Mouse (Mus musculus) left cerebral cortex, postnatal 25 days (tissue): Measurements from ENCODE around the gene 1700113H08Rik. TPM values are rescaled to one million over a fixed set of nuclear protein-coding genes. Genes with fewer than 3 reads are reported as not detected.
A peak's percentile ranks its signal among the peaks of the same experiment; 100 is the strongest.

Experiments
- DNase-seq, 2 experiments: peaks; one replicate each; pipeline ENCODE4 v3.0.0; 2022; ENCODE audit warnings: low spot score in 2 of 2, mixed read lengths in 1 of 2
- intact Hi-C: fragments of 180-260 bp; cut with DNase I; formaldehyde crosslinking; loops from one replicate; pipeline ENCODE4 v1.15.1; 2025
- total RNA-seq, 2 experiments: library from RNA; stranded (reverse); gene quantifications; 2 replicates each; pipeline ENCODE4 v1.2.3; 2021

Gene 1700113H08Rik
- total RNA-seq, result not detected

DNA sequence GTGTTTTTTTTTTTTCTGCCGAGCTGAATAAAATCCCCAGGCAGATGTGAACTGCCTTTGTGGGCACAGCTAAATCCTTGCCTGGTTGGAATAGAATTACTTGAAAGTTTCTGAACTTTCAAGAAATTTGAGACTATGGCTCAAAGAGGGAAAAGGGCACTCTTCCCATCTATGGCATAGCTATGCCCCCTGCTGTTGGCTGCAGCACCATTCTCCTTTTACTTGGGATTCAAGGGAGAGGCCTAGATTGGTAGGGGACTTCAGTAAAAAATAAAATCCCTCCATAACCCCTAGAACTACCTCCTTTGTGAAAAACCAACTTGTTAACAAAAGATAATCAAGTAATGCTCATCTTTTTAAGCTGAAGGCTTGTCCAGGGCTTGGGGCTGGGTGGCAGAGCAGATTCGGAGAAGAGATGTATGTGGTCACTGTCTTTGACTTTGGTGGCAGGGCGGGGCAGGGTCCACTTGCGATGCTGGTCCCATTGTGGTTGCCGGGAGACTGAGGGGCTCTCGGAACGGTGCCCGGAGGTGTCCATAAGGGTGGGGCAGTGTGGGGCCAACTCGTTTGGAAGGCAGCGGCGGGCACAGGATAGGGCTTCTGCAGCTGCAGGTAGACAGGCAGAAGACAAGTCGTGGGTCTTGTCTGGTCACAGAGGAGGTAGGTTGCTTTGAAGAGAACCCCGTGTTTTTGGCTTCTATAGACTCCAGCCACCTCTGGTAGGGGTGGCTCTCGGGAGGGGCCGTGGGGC lies at the start of gene 1700113H08Rik:
TSS of gene 1700113H08Rik (plus strand) at position 546 of the 751 bp plus-strand sequence.
- intact Hi-C loops, result no loop called here
- DNase-seq, result peak in 1 of 2 experiments; percentile 30

DNA sequence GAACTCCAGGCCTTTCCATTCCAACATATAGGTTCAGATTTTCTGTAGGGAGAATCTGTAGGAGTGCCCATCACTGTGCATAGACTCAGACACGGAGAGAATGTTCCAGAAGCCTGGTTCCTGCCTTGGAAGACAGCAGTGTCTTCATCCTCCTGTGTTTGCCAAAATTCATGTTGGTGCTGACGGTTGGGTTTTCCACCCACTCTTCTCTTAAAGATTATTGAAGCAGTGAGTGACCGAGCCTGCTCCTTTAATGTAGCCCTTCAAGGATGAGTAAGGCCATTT lies 49.7 kb upstream of the 1700113H08Rik start:
- no peak for DNase-seq
- intact Hi-C loops, result no loop called here

DNA sequence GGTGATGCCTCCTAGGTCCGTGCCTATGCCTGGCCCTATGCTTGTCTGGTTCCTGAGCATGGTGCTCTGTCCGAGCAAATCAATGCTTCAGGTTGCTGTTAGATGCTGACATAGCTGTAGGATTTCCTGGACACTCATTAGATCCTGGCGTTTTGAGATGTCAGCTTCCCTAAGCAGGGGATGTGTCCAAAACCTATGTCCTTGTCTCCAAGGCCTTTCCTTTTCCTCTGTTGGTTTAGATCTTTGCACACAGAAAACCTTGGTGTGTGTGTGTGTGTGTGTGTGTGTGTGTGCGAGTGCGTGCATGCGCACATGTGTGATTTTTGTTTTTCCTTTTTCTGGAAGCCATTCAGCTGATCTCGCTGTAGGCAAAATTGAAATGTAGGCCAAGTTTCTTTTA lies 45.8 kb upstream of the 1700113H08Rik start:
- intact Hi-C loops, result no loop called here
- DNase-seq, result no peak

DNA sequence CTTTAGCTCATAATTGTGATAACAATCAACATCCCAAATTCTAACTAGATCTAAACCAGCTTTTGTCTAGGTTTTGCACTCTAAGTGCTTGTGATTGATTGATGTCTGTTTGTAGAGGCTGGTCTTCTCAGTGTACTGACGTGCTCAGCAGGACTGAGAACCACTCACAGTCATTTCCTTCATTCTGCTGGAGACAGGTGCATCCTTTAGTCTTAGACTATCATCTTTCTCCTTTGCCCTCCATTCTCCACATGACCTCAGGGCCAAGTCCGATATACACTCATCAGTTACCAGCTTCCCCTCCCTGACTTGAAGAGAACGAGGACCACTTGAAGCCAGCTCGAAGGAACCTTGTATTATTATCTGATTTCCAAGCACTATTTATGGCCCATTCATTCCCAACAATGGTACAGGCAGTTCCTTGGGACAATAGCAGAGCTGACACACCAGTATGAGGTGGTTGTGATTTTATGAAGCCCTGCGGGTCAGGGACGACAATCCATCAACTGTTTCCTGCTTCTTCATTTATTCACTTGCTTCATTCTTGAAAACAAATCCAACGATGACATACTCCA lies 43.4 kb upstream of the 1700113H08Rik start:
- DNase-seq, result no peak
- intact Hi-C loops, result no loop called here

DNA sequence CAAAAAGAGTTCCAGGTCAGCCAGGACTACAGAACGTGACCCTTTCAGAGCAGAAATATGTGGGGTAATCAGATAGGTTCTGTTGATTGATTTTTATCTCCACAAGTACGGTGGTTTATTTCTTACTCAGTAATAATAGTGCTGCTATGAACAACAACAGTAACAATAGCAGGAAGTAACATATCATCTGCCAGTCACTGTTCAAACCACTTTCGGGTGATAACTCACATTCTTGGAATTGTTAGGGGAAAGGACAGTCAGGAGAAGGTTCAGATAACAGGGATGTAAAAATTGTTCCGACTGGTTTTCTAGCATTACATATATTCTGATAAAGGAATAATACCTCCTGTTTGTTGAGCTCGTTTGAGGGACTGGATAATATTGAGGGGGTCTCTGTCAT lies 42.4 kb upstream of the 1700113H08Rik start:
- intact Hi-C loops, result no loop called here
- DNase-seq, result no peak

DNA sequence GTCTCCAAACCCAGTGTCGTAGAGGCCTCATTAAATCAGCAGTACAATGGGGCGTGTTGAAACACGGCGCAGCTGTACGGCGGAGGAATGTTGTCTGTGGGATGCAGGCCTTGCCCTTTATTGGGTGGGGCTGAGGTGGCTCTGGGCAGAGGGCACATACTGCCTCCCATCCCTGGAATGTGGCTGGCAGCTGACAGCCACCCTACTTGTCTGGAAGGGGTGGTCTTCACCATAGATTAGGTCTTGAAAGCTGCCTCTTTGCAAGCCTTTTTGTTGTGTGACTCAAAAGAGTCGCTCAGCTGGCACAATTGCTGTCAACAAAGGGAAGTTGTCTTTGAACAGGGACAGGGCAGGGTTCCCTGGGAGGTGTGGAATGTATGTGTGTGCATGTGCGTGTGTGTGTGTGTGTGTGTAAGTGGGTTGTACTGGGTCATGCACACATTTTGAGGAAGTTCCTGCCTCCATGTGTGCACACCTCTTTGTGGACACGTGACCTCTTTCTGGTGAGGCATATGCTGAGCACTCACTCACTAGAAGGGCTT lies 41.6 kb upstream of the 1700113H08Rik start:
- intact Hi-C loops, result no loop called here
- DNase-seq, result no peak

DNA sequence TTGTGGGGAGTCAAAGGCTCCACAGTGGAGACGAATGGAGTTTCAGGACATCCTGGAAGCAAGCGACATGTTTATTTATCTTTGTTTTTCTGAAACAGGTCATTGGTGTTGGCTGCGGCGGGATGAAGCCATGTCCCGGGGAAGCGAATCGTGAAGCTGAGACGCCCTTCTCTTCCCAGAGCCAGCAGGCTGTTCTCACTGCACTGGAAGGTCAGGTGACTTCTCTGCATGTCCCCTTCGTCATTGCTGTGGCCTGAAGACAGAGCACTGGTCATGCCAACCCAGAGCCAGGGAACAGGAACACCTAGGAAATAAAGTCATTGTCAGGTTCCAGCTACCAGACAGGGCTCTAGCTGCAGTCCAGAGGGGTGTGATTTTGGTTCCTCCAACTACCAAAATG lies 39.0 kb upstream of the 1700113H08Rik start:
- DNase-seq, result no peak
- intact Hi-C loops, result no loop called here

DNA sequence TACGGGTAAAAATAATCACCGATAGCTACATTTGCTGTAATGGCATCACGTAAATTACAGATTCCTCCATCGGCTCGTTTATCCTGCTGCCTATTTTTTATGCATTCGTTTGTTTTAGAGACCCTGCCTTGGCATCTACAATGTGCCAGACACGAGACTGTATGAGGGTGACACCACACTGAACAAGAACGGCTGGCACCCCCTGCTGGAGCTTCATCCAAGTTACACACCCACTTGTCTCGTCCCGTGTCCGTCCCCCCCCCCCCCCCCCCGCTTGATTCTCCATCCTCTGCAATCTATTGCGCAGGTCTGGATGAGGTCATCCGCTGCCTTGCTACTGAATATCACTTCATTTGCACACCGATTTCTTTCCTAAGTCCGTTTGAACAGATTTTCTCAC lies 37.1 kb upstream of the 1700113H08Rik start:
- intact Hi-C loops, result loop anchor here (1.0 kb wide), 1 partner anchor 48 kb away; no protein-coding TSS in a partner anchor

DNA sequence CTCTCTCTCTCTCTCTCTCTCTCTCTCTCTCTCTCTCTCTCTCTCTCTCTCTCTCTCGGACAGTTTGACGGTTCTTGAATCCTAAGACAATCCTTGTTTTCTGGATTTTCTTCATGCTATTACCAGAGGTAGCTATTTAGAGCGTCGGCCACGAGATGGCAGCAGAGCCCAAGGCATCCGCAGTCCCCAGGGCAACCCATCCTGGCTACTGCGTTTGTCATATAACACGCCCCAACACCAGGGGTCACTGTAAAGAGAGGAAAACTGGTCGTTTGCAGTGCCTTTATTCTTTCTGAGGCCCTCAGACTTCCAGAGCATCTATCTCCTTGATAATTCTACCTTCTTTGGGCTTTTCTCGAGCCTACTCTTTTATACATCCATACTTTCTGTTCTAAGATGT lies 33.0 kb upstream of the 1700113H08Rik start:
- peak; percentile 71 to 88 for DNase-seq
- intact Hi-C loops, result loop anchor here (1.0 to 5.0 kb wide), 4 partner anchors 67 to 1302 kb away; no protein-coding TSS in a partner anchor

More for the DNA sequence above, 37.1 kb upstream of the 1700113H08Rik start:
- DNase-seq, result peak; percentile 52 to 60

DNA sequence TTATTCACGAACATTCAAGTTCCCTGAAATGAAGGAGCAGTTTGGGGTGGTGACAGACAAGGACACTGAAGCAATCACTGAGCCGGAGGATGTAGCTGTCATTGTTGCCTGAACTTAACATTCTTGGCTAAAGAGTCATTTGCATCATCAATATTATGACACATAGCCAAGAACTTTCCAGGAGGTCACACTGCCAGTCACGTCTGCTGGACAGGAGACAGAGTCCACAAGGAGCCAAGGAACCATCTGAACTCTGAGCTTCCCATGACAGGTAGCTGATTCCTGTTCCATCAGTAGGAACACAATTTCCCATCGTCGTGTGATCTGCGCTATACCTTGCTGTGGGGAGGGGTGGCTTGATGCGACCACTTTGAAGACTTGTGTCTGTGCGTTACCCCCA lies 25.1 kb upstream of the 1700113H08Rik start:
- DNase-seq, result no peak
- intact Hi-C loops, result no loop called here

DNA sequence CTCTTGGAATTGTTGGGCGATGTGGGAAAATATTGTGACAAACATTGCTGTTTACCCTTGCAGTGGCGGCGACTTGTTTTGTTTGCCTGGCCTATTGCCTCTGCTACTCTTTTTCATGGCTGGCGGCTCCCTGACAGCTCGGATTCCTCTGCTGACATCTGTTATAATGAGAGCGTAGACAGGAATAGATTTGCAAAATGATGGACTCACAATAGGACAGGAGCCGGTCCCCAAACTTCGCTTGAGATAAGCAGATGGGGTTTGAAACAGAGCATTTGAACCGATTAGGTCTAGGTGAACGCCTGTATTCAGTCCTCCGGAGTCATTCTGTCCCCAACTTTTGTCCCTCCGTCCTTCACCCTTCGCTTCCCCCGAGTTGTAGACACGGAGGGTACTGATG lies 22.0 kb upstream of the 1700113H08Rik start:
- intact Hi-C loops, result no loop called here
- no peak for DNase-seq

DNA sequence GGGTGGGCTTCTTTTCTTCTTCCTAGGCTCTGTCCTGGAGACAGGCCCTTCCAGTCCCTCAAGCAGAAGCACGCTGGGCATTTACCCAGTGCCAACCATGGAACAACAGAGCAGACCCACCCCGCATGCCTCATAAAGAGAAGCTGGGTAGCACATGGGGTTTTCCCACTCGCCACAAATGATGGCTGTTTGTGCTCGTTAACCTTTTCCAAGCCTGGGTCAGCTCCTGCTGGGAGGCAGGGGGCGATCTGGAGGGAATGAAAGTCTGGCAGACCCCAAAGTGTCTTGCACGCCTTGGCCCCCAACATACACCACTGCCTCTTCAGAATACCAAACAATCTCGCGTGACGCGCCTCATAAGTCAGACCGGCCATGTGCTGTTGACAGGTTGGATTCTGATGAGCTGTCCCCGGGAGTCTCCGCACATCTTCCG lies 21.6 kb upstream of the 1700113H08Rik start:
- intact Hi-C loops, result no loop called here
- no peak for DNase-seq

DNA sequence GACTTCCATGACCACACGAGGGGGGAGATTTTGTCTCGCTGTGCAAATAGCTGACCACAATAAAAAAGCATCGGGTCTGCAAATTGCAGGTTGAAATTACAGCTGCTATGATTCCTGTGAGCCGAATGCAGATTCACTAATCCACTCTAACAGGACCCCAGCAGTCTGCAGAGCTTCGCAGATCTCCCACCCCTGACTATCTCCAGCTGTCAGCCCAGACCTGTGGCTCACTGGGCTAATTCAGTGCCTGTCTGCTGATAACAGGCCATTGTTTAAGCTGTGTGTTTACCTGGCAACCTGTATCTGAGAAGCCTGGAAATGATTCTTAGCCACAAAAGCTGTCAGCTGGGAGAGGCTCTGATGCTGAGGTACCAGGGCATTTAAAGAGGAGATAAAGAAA lies 20.8 kb upstream of the 1700113H08Rik start:
- no peak for DNase-seq
- intact Hi-C loops, result no loop called here

DNA sequence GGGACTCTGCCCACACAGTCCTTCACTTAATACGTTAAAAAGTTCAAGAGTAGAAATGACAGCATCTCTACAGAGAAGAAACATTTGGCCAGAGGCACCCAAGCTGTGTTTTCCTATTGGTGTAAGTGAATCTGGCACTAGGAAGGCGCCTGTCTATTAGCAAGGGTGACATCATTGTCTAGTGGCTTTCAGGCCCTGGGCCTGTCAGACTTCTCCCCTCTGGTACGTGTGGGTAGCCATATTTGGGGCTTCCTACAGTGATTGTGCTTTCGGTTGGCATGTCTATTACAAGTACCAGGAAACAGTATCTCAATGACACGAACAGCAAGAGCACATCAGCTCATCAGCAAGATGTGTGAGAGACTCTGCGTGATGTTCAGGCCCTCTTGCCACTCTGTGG lies 18.5 kb upstream of the 1700113H08Rik start:
- DNase-seq, result no peak
- intact Hi-C loops, result no loop called here

DNA sequence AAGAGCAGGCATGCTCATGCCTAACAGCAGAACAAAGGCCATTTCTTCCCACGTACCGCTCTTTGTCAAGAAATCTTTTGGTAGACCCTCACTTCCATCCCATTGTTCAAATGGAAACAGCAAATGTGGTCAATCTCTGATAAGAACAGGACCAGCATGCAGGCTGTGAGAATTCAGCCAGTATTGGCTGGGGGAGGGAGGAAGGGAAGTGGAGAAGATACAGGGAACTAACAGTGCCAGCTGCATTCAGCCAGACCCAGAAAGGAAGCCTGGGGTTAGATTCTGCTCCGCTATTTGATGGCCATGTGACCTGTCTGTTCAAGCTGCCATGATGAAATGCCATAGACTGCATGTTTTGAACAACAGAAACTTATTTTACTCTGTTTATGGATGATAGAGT lies 18.0 kb upstream of the 1700113H08Rik start:
- DNase-seq, result no peak
- intact Hi-C loops, result no loop called here

DNA sequence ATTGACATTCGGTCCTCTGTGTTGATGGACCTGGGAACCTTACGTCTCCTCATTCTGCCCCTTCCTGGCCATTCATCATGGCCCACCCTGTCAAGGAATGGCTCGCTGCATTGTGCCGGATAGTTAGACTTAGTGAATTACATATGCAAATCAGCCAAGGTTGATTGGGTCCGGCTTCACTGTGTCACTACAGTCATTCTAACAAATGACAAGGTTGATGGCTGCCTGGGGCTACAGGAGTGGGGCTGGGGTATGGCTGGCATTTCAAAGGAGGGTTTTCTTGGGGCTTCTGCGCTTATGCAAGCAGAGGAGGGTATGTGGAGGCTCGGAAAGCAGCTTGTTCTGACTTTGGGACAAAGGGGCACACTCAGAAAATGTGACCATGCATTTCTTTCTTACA lies 16.6 kb upstream of the 1700113H08Rik start:
- intact Hi-C loops, result no loop called here
- no peak for DNase-seq

DNA sequence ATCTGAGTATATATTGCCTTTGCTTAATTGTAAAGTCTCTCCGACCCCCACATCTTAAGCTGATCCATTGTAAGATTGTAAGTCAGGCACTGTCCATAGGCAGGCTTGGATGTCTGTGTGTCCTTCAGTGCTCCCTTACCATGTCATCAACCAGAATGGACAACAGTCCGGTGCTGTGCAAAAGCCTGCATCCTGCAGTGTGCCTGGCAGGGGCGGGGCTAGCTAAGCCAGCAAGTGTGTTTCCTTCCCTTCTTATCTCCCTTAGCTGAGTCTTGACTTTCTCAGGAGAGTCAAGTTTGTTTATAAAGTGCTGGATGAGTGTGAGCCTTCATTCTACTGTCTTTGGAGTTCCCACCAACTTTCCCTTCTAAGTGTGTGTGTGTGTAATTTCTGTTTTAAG lies 12.6 kb upstream of the 1700113H08Rik start:
- no peak for DNase-seq
- intact Hi-C loops, result no loop called here

DNA sequence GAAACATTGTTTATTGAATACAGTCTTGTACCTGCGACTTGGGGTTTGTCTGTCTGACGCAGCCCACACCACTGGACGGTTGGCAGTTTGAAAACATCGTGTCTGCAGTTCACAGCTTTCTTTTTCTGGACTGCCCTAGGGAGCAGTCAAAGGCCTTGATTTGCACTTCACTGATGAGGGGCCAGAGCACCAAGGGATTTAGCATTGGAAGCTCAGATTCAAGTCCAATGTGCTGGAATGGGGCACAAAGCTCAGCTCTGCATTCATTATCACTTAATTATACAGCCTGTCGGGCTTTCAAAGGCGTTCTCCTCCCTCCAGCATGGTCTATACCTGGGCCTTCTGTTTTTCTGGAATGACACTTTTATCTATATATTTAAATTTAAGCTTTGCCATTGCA lies 11.4 kb upstream of the 1700113H08Rik start:
- intact Hi-C loops, result no loop called here
- DNase-seq, result no peak

DNA sequence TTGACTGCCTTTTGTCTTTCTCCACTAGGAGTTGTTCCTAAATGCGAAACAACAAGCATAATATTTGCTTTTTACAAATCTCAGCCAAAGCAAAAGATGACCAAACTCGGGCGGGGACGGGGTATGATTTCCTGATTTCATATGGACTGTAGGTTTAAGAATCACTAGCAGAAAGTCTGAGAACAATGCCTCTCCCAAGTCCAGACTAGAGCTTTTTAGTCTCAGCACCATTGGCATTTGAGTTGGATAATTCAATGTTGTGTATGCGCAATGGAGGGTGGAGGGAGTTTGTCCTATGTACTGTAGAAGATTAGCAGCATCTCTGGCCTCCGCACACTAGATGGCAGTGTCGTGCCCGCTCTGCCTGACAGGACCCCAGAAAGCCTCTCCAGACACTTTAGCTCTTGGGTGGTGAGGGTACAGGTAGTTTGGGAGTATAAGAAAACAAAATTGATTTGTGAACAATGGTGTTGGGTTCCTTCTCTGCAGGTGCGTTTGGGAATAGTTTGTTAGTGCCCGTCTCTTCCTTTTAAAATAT lies 10.8 kb upstream of the 1700113H08Rik start:
- intact Hi-C loops, result no loop called here
- no peak for DNase-seq

DNA sequence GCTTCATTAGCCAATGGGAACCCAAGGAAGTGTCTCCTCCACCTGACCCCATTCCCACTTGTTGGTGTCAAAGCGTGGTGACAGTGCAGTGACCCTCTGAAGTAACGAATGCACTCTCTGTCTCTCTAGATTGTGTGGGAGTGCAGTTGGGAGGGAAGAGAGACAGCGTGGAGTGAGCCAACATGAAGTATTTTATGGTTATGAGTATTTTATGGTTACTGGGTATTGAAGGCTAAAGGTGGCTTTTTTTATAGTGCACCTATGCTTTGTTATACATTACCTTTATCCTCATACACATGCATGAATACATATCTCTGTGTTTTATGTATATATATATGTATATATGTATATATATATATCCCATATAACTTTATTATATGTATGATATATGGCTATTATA lies 8.7 kb upstream of the 1700113H08Rik start:
- intact Hi-C loops, result no loop called here
- no peak for DNase-seq

DNA sequence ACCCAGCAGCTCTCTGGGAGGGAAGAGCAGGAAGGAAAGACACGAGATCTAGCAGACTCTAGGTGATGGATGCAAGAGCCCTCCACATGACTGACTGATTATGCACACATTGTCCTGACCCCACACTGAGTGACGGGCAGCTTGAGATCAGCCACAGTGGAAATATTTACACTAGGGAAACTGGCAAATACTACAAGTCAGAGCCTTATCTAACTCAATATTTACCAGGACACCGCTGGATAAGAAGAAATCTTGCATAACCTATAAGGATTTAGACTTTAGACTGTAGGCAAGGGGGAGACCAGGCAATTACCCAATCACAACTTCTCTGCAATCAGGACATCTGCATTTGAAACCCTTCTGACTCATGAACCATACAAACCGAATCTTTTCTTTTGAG lies 6.1 kb upstream of the 1700113H08Rik start:
- intact Hi-C loops, result no loop called here

More for the DNA sequence above, 6.1 kb upstream of the 1700113H08Rik start:
- DNase-seq, result no peak
